Mouse (Mus musculus): Measurements from ENCODE around the gene Sh3kbp1. TPM values are rescaled to one million over a fixed set of nuclear protein-coding genes. Genes with fewer than 3 reads are reported as not detected.

Sh3kbp1 gene
- total RNA-seq, 2 experiments from 2014 or later = 143 to 157 TPM

GRCm38 (mm10) chrX:159817508-159817907 lies 190.4 kb downstream of the Sh3kbp1 start:
- intact Hi-C loops (cut with DNase I) = no loop called here
- DNase-seq = no peak

- DNase-seq = no peak
- intact Hi-C loops (cut with DNase I) = no loop called here
Observed at GRCm38 (mm10) chrX:159828135-159828534, 201.1 kb downstream of the Sh3kbp1 start.

DNA sequence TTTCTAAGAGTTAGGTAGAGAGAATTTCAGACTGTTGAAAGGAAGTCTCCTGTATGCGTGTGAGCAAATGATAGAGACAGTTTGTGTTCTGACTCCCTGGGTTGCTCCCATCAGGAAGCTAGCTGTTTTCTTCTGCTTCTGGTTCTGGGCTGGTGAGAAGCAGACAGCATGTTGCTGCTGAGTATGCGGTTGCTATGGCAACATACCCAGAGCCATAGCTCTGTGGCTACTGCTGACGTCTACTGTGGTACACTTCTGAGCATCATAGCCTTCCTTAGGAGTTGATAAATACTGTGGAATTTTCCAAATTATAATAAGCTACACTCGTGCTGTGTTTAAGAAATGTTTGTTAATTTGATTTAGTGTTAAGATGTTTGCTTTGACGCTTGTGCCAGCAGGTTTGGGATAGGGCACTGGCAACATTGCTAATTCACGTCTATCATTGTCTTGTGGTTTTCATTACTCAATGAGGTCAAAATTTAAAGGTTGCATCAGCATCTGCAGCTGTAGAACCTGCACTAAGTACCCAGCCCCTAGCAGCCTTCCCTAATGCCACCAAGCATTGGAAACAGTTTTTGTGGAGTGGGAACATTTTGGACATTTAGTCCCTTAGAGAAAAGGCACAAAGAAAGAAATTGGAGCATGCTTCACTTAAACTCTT lies 202.2 kb downstream of the Sh3kbp1 start:
- DNase-seq = no peak
- intact Hi-C loops (cut with DNase I) = no loop called here

GRCm38 (mm10) chrX:159831176-159831575 lies 204.1 kb downstream of the Sh3kbp1 start:
- intact Hi-C loops (cut with DNase I) = no loop called here

GRCm38 (mm10) chrX:159835239-159835638 lies 208.2 kb downstream of the Sh3kbp1 start:
- intact Hi-C loops (cut with DNase I) = no loop called here
- no peak for DNase-seq

More at GRCm38 (mm10) chrX:159831176-159831575, 204.1 kb downstream of the Sh3kbp1 start:
- DNase-seq = no peak

- DNase-seq = peak in 1 of 2 experiments; percentile 1
Observed at GRCm38 (mm10) chrX:159837379-159837778, 210.3 kb downstream of the Sh3kbp1 start.

GRCm38 (mm10) chrX:159839786-159840185 lies 212.7 kb downstream of the Sh3kbp1 start:
- intact Hi-C loops (cut with DNase I) = no loop called here
- no peak for DNase-seq

More at GRCm38 (mm10) chrX:159837379-159837778, 210.3 kb downstream of the Sh3kbp1 start:
- intact Hi-C loops (cut with DNase I) = no loop called here

- intact Hi-C loops (cut with DNase I) = no loop called here
- peak; percentile 2 for DNase-seq
Observed at GRCm38 (mm10) chrX:159840225-159840624, 213.2 kb downstream of the Sh3kbp1 start.

- intact Hi-C loops (cut with DNase I) = no loop called here
- DNase-seq = no peak
Observed at GRCm38 (mm10) chrX:159850722-159851121, 223.7 kb downstream of the Sh3kbp1 start.

GRCm38 (mm10) chrX:159856866-159857265 lies 229.8 kb downstream of the Sh3kbp1 start:
- DNase-seq = no peak
- intact Hi-C loops (cut with DNase I) = no loop called here

DNA sequence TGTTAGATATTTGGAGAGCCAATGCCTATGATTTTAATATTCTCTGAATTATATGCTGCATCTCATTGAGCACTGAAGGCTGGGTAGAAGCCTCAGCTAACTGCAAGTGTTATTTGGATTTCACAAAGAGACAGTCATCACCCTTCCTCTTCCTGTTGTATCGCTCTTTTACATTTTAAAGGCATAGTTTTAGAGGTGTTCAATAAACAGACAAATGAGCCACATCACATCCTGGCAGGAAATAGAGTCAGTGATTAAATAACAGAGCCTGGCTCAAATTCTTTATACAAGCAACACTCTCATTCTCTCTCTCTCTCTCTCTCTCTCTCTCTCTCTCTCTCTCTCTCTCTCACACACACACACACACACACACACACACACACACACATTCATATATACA lies 231.1 kb downstream of the Sh3kbp1 start:
- intact Hi-C loops (cut with DNase I) = no loop called here

GRCm38 (mm10) chrX:159860841-159861530 lies 233.9 kb downstream of the Sh3kbp1 start:
- no peak for DNase-seq
- intact Hi-C loops (cut with DNase I) = no loop called here

More for the DNA sequence above, 231.1 kb downstream of the Sh3kbp1 start:
- no peak for DNase-seq

- intact Hi-C loops (cut with DNase I) = no loop called here
Observed at GRCm38 (mm10) chrX:159867660-159868059, 240.6 kb downstream of the Sh3kbp1 start.

GRCm38 (mm10) chrX:159872521-159872920 lies 245.4 kb downstream of the Sh3kbp1 start:
- no peak for DNase-seq
- intact Hi-C loops (cut with DNase I) = no loop called here

More at GRCm38 (mm10) chrX:159867660-159868059, 240.6 kb downstream of the Sh3kbp1 start:
- DNase-seq = no peak

- no peak for DNase-seq
- intact Hi-C loops (cut with DNase I) = no loop called here
Observed at GRCm38 (mm10) chrX:159877770-159878169, 250.7 kb downstream of the Sh3kbp1 start.

DNA sequence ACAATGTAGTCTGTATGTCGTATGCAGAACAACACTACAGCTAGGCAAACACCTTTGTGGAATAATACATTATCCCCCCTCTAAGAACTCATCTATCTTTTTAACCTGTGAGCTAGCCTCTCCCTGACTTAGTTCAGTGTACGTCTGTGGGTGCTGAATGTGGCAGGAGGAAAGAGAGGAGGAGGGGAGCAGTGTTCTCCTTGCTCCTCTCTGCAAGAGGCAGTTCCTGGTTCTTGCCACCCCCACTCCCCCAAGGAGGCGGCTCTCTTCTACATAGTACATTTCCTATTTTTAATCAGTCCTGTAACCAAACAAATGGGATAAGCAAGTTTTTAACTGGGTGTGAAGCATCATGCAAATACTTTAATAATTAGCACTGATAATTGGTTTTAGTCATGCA lies 252.4 kb downstream of the Sh3kbp1 start:
- no peak for DNase-seq
- intact Hi-C loops (cut with DNase I) = no loop called here

- intact Hi-C loops (cut with DNase I) = no loop called here
- no peak for DNase-seq
Observed at GRCm38 (mm10) chrX:159881576-159881975, 254.5 kb downstream of the Sh3kbp1 start.

- DNase-seq = peak in 1 of 2 experiments; percentile 15
- intact Hi-C loops (cut with DNase I) = no loop called here
Observed at GRCm38 (mm10) chrX:159896536-159896935, 269.5 kb downstream of the Sh3kbp1 start.

GRCm38 (mm10) chrX:159898110-159898509 lies 271.0 kb downstream of the Sh3kbp1 start:
- intact Hi-C loops (cut with DNase I) = no loop called here
- DNase-seq = no peak

DNA sequence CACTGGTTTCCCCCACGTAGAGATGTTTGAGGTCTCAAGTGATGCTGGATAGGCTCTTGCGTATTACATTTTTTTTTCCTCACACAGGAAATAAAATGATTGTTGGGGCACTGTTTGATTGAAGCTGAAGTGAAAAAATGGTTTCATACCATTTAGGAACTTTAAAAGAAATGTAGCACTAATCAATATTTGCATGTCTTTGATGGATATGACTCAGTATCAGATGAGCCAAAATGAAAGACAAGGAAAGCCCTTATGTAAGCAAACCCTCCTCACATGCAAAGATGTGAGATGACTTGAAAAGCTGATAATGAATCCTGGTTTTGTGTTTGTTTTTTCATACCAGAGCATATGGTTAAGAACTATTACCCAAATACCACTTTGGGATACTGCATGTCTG lies 272.0 kb downstream of the Sh3kbp1 start:
- DNase-seq = no peak
- intact Hi-C loops (cut with DNase I) = no loop called here

- intact Hi-C loops (cut with DNase I) = no loop called here
Observed at GRCm38 (mm10) chrX:159903421-159903820, 276.3 kb downstream of the Sh3kbp1 start.

GRCm38 (mm10) chrX:159907703-159908102 lies 280.6 kb downstream of the Sh3kbp1 start:
- DNase-seq = no peak
- intact Hi-C loops (cut with DNase I) = no loop called here

More at GRCm38 (mm10) chrX:159903421-159903820, 276.3 kb downstream of the Sh3kbp1 start:
- no peak for DNase-seq

Measured in heart, postnatal 14 days (tissue).